Mouse (Mus musculus): ENCODE results near the gene Fzd9.
"Not testable (repeated sequence)": the region's sequence is repeated elsewhere in the genome, so short reads cannot be mapped to it uniquely, and the experiment has no call there.

Gene Fzd9

DNA sequence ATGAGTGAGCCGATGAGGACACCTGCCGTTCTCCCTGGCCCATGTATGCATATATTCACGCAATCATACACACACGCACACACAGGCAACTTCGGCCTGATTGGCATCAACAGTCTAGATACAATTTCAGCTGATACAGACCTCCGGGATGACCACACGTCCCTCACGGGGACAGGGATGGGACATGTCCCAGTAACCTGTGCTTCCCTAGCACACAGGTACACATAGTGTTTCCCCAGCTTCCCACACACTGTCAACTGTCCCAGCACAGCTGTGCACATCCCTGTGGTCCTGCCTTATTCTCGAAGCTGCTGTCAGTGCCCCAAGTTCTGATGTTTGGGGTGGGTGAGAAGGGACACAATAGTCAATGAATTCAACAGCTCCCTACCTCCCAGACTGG lies 3.7 kb downstream of the Fzd9 start:
- DNase-seq, result no peak

DNA sequence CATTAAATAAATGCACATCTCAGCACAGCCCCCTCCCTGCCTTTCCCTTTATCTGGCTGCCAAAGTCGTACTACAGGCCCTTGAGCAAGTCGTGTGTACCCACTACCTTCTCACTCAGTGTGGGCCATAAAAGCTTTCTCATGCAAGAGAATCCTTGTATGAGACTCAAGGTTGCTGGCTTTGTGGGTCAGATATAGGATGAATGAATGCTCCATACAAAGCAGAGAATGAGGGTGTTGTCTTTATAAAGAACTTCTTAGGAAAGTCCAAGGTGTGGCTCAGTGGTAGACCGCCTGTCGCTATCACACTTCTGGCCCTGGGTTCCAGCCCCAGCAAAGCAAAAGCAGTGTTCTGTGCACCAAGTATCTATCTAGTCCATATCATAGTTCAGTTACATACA lies 4.5 kb downstream of the Fzd9 start:
- no peak for DNase-seq

DNA sequence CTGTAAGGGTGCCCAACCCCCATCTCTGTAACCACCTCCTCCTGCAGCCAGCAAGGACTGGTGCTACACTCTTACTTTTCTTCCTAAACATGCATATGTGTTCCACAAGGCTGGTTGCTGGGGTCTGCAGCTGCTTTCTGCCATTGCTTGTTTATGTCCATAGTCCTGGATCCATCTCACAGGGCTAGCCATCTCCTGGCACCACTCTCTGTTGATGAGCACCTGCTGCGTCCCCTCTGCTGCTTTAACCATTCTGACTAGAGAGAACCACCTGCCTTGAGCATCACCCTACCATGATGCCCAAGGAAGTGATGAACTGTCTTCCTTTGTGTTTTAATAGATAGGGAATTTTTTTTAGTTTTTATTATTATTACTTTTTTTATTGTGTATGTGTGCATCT lies 7.9 kb downstream of the Fzd9 start:
- DNase-seq, result no peak

DNA sequence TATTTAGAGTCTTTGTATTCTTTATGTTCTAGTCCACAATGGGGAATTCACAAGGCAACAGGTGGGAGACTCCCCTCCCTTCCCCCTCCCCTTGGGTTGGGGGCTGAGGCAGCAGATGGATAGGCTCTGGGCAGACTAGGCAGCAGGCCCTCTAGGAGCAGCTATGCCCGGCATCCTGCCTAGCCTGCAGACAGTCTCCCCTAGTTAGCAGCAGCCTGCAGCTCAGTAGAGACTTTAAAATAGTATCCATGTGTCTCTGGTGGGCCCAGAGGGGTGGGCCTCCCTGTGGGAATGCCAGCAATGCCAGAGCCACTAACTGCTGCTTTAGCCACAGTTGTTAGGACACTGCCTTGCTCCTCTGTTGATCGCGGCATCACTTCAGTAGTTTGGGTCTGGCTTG lies 8.4 kb downstream of the Fzd9 start:
- DNase-seq, result no peak

DNA sequence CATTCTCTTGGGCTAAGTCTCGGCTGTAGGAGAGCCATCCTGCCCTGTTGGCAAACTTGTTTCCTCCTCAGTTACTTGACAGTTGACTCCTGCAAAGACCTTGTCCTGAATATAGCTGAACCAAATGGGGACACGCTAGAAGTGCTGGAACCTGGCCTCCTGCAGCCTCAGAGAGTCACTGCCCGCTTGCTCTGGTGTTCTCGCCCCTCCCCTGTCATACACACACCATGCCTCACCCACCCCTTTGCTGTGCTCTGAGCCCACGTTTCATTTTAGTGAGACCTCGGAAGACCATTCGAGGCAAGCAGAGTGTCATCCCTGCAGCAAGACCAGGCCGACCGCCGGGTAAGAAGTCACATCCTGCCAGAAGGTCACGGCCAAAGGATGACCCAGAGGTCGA lies 8.9 kb downstream of the Fzd9 start:
- no peak for DNase-seq

DNA sequence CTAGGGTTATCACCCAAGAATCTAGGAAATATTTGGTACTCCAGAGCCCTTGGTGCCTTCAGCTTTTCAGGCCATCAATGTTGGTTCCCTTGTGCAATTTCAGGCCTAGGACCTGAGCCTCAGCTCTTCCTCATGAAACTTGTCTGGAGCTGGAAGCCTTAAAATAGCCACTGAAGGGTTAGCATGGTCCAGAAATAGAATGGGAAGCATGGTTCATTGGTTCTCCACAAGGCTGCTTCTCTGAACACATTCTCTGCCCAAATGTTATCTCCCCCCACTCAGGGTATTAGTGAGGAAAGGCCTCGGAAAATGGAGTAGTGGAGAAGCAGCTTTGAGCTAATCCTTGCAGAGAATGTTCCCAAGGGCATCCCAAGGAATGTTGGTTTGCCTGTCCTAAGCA lies 9.6 kb downstream of the Fzd9 start:
- no peak for DNase-seq

DNA sequence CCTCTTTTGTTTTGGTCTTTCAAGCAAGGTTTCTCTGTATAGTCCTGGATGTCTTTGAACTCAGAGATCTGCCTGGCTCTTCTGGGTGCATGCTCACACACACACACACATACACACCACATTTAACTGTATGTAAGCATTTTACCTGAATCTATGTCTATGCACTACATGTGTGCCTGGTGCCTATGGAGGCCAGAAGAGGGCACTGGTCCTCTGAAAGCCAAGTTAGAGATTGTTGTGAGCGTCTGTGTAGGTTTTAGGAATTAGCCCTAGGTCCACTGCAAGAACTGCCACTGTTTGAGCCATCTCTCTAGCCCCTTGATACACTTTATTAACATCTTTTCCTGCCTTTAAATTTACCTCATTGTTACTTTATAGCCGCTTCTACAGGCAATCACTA lies 12.2 kb downstream of the Fzd9 start:
- no peak for DNase-seq

DNA sequence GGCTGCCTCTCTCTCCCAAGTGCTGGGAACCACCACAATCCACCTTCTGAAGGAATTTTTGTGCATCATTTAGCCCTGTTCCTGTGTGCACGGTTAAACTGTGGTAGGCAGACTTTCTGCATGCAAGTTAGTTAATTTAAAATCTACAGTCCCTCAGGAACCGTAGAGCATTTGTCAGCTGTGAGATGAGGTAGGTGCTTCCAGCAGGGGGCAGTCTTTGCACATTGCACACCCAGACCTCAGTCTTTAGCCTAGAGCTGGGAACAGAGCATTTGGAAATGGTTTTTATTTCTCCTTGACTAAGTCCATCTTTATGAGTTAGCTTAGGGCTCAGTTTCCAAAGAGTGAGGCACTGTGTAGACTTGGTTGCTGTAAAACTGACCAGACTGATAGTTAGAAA lies 14.5 kb downstream of the Fzd9 start:
- DNase-seq, result peak; percentile 68

DNA sequence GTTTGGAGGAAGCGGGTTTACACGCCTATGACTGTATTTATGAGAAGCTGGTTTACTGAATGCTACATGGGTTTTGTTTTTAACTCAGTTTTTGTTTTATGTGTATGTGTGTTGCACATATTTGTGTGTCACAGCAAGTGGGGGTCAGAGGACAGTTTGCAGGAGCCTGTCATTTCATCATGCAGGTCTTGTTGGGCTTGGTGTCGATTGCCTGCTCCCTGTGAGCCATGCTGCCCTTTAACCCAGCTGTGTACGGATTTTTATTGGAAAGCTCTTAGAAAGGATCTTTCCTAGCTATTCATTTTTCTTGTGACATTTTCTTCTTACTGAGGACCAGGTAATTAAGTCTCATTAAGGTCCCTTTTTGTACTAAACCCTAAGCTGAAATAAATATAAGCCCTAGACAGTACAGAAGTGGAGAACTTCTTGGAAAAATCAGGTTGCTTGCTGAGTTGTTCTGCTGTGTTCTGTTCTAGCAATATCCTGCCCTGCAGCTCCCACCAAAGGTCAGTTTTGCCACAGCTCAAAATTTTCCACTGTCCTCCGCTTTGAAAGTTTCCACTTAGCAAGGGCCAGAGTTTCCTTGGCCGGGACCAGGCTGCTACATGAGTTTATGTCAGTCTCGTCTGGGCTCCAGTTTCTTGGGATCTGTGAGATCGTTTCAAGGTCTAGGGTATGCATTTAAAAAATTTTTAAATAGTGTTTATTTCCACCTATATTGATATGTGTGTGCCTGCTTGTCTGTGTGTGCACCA lies 17.7 kb downstream of the Fzd9 start:
- peak; percentile 13 for DNase-seq

DNA sequence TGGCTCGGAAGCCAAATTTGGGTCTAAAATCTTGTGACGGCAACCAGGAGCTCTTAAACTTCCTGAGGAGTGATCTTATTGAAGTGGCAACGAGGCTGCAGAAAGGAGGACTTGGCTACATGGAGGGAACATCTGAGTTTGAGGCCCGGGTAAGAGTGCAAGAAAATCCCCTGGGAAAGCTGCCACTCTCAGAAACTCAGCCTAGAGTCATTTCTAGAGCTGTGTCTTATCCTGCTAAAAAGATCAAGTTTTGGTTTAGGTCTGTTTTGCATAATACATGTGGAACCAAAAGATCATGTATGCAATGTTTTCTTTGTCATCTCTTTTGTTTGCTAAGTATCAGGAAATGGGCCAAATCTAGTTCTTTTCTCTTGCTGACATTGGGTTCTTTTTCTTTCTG lies 20.8 kb downstream of the Fzd9 start:
- no peak for DNase-seq

DNA sequence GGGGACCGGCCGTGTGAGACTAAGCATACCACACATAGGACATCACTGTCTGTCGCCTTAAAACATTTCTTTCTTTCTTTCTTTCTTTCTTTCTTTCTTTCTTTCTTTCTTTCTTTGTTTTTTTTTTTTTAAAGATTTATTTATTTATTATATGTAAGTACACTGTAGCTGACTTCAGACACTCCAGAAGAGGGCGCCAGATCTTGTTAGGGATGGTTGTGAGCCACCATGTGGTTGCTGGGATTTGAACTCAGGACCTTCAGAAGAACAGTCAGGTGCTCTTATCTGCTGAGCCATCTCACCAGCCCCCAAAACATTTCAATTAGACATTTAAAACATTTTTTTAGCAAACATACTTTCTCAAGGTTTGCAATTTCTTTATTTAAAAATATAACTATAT lies 25.2 kb downstream of the Fzd9 start:
- DNase-seq, result not testable (repeated sequence)

DNA sequence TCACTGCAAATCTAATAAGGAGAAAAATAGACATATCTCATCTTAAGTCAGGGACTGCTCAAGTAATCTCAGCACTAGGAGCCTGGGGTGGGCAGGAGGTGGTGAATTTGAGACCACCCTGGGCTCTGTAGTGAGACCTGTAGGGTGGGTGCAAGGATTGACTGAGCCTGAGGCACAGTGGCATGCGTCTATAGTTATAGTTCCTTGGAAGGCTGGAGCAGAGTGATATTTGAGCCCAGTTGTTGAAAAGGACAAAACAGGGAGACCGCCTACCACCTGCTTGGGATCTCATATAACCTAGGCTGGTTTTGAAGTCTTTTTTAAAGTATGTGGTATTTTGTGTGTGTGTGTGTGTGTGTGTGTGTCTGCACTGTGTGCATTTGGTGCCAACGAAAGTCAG lies 26.9 kb downstream of the Fzd9 start:
- DNase-seq, result no peak

DNA sequence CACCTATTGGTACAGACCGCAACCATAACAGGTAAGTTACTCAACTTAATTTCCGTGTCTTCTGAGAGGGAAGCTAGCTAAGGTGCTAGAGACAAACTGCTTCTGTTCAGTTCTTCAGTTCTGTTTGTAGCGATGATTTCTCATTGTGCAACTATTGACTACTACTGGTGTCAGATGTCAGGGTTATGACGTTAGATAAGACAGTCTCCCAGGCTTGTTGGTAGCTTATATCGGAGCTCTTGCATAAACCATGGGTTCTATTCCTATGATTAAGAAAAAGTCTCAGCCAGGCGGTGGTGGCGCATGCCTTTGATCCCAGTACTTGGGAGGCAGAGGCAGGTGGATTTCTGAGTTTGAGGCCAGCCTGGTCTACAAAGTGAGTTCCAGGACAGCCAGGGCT lies 29.0 kb downstream of the Fzd9 start:
- no peak for DNase-seq

DNA sequence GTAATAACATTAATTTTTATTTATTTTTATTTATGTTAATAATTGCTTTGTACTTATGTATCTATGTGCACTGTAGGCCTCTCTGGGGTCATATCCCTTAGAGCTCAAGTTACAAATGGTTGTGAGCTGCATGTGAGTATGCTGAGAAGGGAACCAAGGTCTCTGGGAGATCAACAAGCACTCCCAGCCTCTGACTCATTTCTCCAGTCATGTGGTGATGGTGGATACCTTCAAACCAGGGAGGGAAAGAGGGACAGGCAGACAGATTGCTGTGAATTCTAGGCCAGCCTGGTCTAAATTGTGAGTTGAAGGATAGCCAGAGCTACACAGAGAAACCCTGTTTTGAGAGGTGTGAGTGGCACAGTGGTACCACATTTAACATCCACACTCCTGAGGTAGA lies 30.1 kb downstream of the Fzd9 start:
- DNase-seq, result no peak

DNA sequence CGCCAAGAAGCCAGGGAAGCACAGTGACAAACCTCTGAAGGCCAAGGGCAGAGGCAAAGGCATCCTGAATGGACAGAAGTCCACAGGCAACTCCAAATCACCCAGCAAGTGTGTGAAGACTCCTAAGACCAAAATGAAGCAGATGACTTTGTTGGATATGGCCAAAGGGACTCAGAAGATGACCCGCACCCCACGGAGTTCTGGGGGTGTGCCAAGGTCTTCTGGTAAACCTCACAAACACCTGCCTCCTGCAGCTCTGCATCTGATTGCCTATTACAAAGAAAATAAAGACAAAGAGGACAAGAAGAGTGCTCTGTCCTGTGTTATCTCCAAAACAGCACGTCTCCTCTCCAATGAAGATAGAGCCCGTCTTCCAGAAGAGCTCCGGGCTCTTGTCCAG lies 34.2 kb downstream of the Fzd9 start:
- no peak for DNase-seq

DNA sequence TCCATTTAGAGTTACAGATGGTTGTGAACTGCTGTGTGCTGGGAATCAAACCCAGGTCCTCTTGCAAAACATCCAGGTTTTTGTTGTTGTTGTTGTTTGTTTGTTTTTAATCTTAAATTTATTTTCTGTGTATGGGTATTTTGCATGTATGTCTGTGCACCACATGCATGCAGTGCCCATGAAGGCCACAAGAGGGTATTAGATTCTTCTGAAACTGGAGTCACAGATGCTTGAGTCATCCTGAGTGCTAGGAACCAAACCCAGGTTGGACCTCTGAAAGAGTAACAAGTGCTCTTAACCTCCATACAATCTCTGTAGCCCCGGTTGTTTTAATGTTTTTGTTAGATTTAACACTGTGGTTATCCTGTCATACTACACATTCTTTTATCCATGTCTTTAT lies 42.8 kb downstream of the Fzd9 start:
- no peak for DNase-seq

DNA sequence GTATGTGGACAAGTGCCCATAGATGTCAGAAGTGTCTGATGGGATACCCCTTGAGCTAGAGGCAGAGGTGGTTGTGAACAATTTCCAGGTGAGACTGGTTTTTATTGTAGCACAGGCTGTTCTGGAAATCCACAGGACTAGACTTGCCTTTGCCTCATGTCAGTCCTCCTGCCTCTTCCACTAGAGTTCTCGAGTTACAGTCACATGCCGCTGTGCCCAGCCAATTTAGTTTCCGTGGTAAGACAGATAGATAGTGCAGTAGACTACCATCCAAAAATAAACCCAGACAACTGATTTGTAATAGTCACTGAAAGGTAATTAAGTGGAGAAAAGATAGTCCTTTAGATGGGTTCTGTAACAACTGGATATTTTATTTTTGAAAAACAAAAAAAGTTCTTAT lies 48.3 kb downstream of the Fzd9 start:
- DNase-seq, result no peak

Measured in kidney, adult 18-20 months (tissue).